ENCODE assay signal across 22 mouse cellular contexts in genomic region chr16:60395306-60395705, GRCm38 (mm10).
DNase-seq lines count a peak whose midpoint lies in the region; ATAC-seq lines count a peak whose summit lies in the region.
"Had no signal": no experiment of that assay in that cellular context is flagged by ENCODE, and none has a peak within 500 bp of the region (broad histone marks: within the 10 kb centered on the region; RNA-seq: fewer than 3 reads in every experiment).

No protein-coding gene starts in this region.

- H3K36me3 ChIP-seq in forebrain, embryonic 13.5 days (ENCODE audit: poor library complexity, severe bottlenecking): no peaks in the 10 kb centered on the region
- no peaks in the 10 kb centered on the region for H3K36me3 ChIP-seq in forebrain, embryonic 12.5 days (replicated peaks)
- H3K36me3 ChIP-seq: embryonic facial prominence, embryonic 13.5 days; hindbrain, embryonic 15.5 days; limb, embryonic 15.5 days; neural tube, embryonic 13.5 days had no signal

- H3K4me1 ChIP-seq in forebrain, embryonic 13.5 days: no peaks in the 10 kb centered on the region
- H3K4me1 ChIP-seq in forebrain, embryonic 12.5 days: no peaks in the 10 kb centered on the region
- H3K4me1 ChIP-seq: embryonic facial prominence, embryonic 13.5 days; hindbrain, embryonic 15.5 days; limb, embryonic 15.5 days; megakaryocyte, embryonic 14.5 days; neural tube, embryonic 13.5 days had no signal

- 70% methylated on average over 3 of the region's 3 CpGs for WGBS in forebrain, embryonic 13.5 days
- 71% methylated on average over 3 of the region's 3 CpGs for WGBS in forebrain, embryonic 12.5 days

- intact Hi-C loops in left cerebral cortex, postnatal 36 days (cut with DNase I): no loop called here

- no peak overlapping the region for H3K4me3 ChIP-seq in forebrain, embryonic 13.5 days
- H3K4me3 ChIP-seq in forebrain, embryonic 12.5 days (replicated peaks): no peak overlapping the region
- H3K4me3 ChIP-seq: embryonic facial prominence, embryonic 13.5 days; hindbrain, embryonic 15.5 days; left cerebral cortex, adult 2 months; limb, embryonic 15.5 days; megakaryocyte, embryonic 14.5 days; neural tube, embryonic 13.5 days had no signal

- H3K27ac ChIP-seq in forebrain, embryonic 13.5 days: no peak overlapping the region
- no peak overlapping the region for H3K27ac ChIP-seq in forebrain, embryonic 12.5 days
- H3K27ac ChIP-seq: embryonic facial prominence, embryonic 13.5 days; hindbrain, embryonic 15.5 days; left cerebral cortex, adult 2 months; limb, embryonic 15.5 days; neural tube, embryonic 13.5 days had no signal

- peak; percentile 7 for DNase-seq in left cerebral cortex, adult 11 months (ENCODE audit: low spot score)
- no peak for DNase-seq in left cerebral cortex, postnatal 36 days (ENCODE audit: low spot score in 2 of 2)
- DNase-seq in fibroblast of lung, adult 2 months (ENCODE audit: low read depth): peak; percentile 4
- DNase-seq in layer of hippocampus, postnatal 25 days (ENCODE audit: extremely low spot score in 1 of 2, low spot score in 1 of 2): peak; percentile 29 to 34
- no peak for DNase-seq in c-Kit-positive CD71-positive TER-119-positive erythroid progenitor cells, embryonic 14.5 days (ENCODE audit: low spot score)
- no peak for DNase-seq in spleen, postnatal 14 days (ENCODE audit: low spot score in 2 of 2)
- DNase-seq: adrenal gland, adult 2 months; cerebellum, adult 8-10 months; gastrocnemius, postnatal 14 days; kidney, adult 18-20 months; kidney, postnatal 14 days; liver, postnatal 0 days; lung, postnatal 14 days had no signal

- H3K9ac ChIP-seq in forebrain, embryonic 13.5 days: no peak overlapping the region
- no peak overlapping the region for H3K9ac ChIP-seq in forebrain, embryonic 12.5 days
- H3K9ac ChIP-seq: embryonic facial prominence, embryonic 13.5 days; hindbrain, embryonic 15.5 days; limb, embryonic 15.5 days; liver, postnatal 0 days; neural tube, embryonic 13.5 days had no signal

- H3K27me3 ChIP-seq in forebrain, embryonic 13.5 days: no peaks in the 10 kb centered on the region
- no peaks in the 10 kb centered on the region for H3K27me3 ChIP-seq in forebrain, embryonic 12.5 days
- H3K27me3 ChIP-seq: CH12.LX; embryonic facial prominence, embryonic 13.5 days; hindbrain, embryonic 15.5 days; limb, embryonic 15.5 days; megakaryocyte, embryonic 14.5 days; neural tube, embryonic 13.5 days had no signal

- H3K9me3 ChIP-seq in forebrain, embryonic 13.5 days (replicated peaks): no peaks in the 10 kb centered on the region
- H3K9me3 ChIP-seq in forebrain, embryonic 12.5 days: no peaks in the 10 kb centered on the region
- H3K9me3 ChIP-seq: embryonic facial prominence, embryonic 13.5 days; hindbrain, embryonic 15.5 days; limb, embryonic 15.5 days; megakaryocyte, embryonic 14.5 days; neural tube, embryonic 13.5 days had no signal

- H3K4me2 ChIP-seq in forebrain, embryonic 13.5 days: no peak overlapping the region
- no peak overlapping the region for H3K4me2 ChIP-seq in forebrain, embryonic 12.5 days
- H3K4me2 ChIP-seq: embryonic facial prominence, embryonic 13.5 days; hindbrain, embryonic 15.5 days; limb, embryonic 15.5 days; neural tube, embryonic 13.5 days had no signal

- ATAC-seq in forebrain, embryonic 13.5 days: peak; percentile 59; the same call in 1 of the 2 replicates
- ATAC-seq in forebrain, embryonic 12.5 days (ENCODE audit: low FRiP score): no peak
- ATAC-seq: liver, postnatal 0 days had no signal

Comparison
In these comparisons a context has a peak if more than half of its experiments do, and no peak if none do; other contexts are left out.
1. DNase-seq: peak in left cerebral cortex, adult 11 months (single experiment), fibroblast of lung, adult 2 months (single experiment) and layer of hippocampus, postnatal 25 days (2 of 2); none in left cerebral cortex, postnatal 36 days (0 of 2), c-Kit-positive CD71-positive TER-119-positive erythroid progenitor cells, embryonic 14.5 days (single experiment) and spleen, postnatal 14 days (0 of 2).